ENCODE assay signal across 7 mouse cellular contexts in genomic region chr6:35253474-35253873, GRCm38 (mm10). TPM values are rescaled to one million over a fixed set of nuclear protein-coding genes. Genes with fewer than 3 reads are reported as not detected.
DNase-seq lines count a peak whose midpoint lies in the region; ATAC-seq and TF ChIP-seq lines count a peak whose summit lies in the region.

No protein-coding gene starts in this region.

- peak overlapping the region; percentile 59 for H3K4me3 ChIP-seq in C2C12 (ENCODE audit: insufficient read depth, poor library complexity, severe bottlenecking)
- peak overlapping the region; percentile 83 to 93 for H3K4me3 ChIP-seq in ES-E14 (ENCODE audit: insufficient read depth in 1 of 2, low read depth in 1 of 2, low read length in 2 of 2, poor library complexity in 1 of 2, severe bottlenecking in 1 of 2)
- peak overlapping the region; percentile 77 for H3K4me3 ChIP-seq in forebrain, postnatal 0 days (ENCODE audit: low read depth, low read length)
- peak overlapping the region; percentile 79 for H3K4me3 ChIP-seq in liver, embryonic 13.5 days (replicated peaks)

- H3K4me2 ChIP-seq in forebrain, postnatal 0 days (ENCODE audit: low read depth), result peak overlapping the region; percentile 57
- H3K4me2 ChIP-seq in liver, embryonic 13.5 days, result peak overlapping the region; percentile 81

- H3ac ChIP-seq in C2C12 (ENCODE audit: control insufficient read depth, insufficient read length, low read depth), result no peak overlapping the region

- H3K36me3 ChIP-seq in C2C12 (ENCODE audit: control insufficient read depth, insufficient read depth) (no peaks in the 10 kb centered on the region), ES-E14 (ENCODE audit: control insufficient read depth, insufficient read depth, low read length, poor library complexity, severe bottlenecking) (no peaks in the 10 kb centered on the region; the same call in 1 of the 2 replicates)
- no peaks in the 10 kb centered on the region for H3K36me3 ChIP-seq in forebrain, postnatal 0 days (ENCODE audit: insufficient read depth)
- H3K36me3 ChIP-seq in liver, embryonic 13.5 days, result no peaks in the 10 kb centered on the region; the same call in 1 of the 2 replicates

- H3K9ac ChIP-seq in ES-E14 (ENCODE audit: insufficient read depth, low read depth, low read length, poor library complexity, severe bottlenecking), result no peak overlapping the region; the same call in 1 of the 2 replicates
- no peak overlapping the region; the same call in 1 of the 2 replicates for H3K9ac ChIP-seq in forebrain, postnatal 0 days
- H3K9ac ChIP-seq in liver, embryonic 13.5 days, result peak overlapping the region; percentile 95

- H3K9me3 ChIP-seq in ES-E14 (ENCODE audit: control insufficient read depth, insufficient read depth, low read depth, low read length), result no peaks in the 10 kb centered on the region
- no peaks in the 10 kb centered on the region for H3K9me3 ChIP-seq in forebrain, postnatal 0 days (ENCODE audit: low read length)
- H3K9me3 ChIP-seq in liver, embryonic 13.5 days (replicated peaks), result no peaks in the 10 kb centered on the region

- H3K79me2 ChIP-seq in C2C12 (ENCODE audit: control insufficient read depth, insufficient read depth), result peaks cover 44% of the 10 kb centered on the region

- 38% methylated on average over 5 of the region's 5 CpGs for WGBS in forebrain, postnatal 0 days
- WGBS in liver, embryonic 13.5 days (ENCODE audit: insufficient replicate concordance), result 33% methylated on average over 5 of the region's 5 CpGs

- peaks cover 5 to 21% of the 10 kb centered on the region in 2 experiments for H3K4me1 ChIP-seq in ES-E14 (ENCODE audit: control insufficient read depth in 2 of 2, insufficient read depth in 2 of 2, low read length in 2 of 2, poor library complexity in 1 of 2)
- H3K4me1 ChIP-seq in forebrain, postnatal 0 days (ENCODE audit: insufficient read depth), result peaks cover 10% of the 10 kb centered on the region
- H3K4me1 ChIP-seq in liver, embryonic 13.5 days (replicated peaks), result peaks cover 61% of the 10 kb centered on the region

- H3K27ac ChIP-seq in ES-E14 (ENCODE audit: insufficient read depth, low read depth, low read length, poor library complexity, severe bottlenecking), result no peak overlapping the region
- no peak overlapping the region for H3K27ac ChIP-seq in forebrain, postnatal 0 days (ENCODE audit: low read depth, low read length)
- peak overlapping the region; percentile 99 for H3K27ac ChIP-seq in liver, embryonic 13.5 days

- DNase-seq in ES-E14 (ENCODE audit: low read depth, low spot score), result no peak
- DNase-seq in forebrain, postnatal 0 days, result no peak
- DNase-seq in liver, embryonic 13.5 days, result no peak
- no peak for DNase-seq in adrenal gland, adult 2 months
- no peak for DNase-seq in layer of hippocampus, adult 9-10 months (ENCODE audit: low spot score)

- ATAC-seq in forebrain, postnatal 0 days, result no peak
- ATAC-seq in liver, embryonic 13.5 days (ENCODE audit: low read depth), result no peak
- ATAC-seq in activated CD4-positive, CD25-positive, alpha-beta regulatory T cell, adult 4 months, result no peak

- H3K27me3 ChIP-seq in C2C12 (ENCODE audit: control insufficient read depth, insufficient read depth, insufficient read length), result no peaks in the 10 kb centered on the region
- no peaks in the 10 kb centered on the region for H3K27me3 ChIP-seq in forebrain, postnatal 0 days (ENCODE audit: insufficient read depth, low read length)
- H3K27me3 ChIP-seq in liver, embryonic 13.5 days, result no peaks in the 10 kb centered on the region

- in situ Hi-C loops in ES-E14 (cut with MboI; ENCODE audit: low sequenced_read_pairs in 2 of 2, unreplicated experiment in 2 of 2), result no loop called here

- peaks cover 27% of the 10 kb centered on the region for H3K79me3 ChIP-seq in C2C12 (ENCODE audit: low read depth)

- TF ChIP-seq CTCF in C2C12 (IDR thresholded peaks at IDR 0.05; ENCODE audit: control insufficient read depth, insufficient read depth, insufficient read length), result no peak
- no peak for TF ChIP-seq CTCF in forebrain, postnatal 0 days (IDR thresholded peaks at IDR 0.05; ENCODE audit: low read depth)

TF ChIP-seq in C2C12, 6 proteins besides CTCF, POLR2A, EP300 and RAD21:
- TF ChIP-seq FOSL1 (IDR thresholded peaks at IDR 0.05; ENCODE audit: insufficient read depth, low read length, poor library complexity, severe bottlenecking) (no peak), MAX (IDR thresholded peaks at IDR 0.05) (no peak), USF1 (IDR thresholded peaks at IDR 0.05; ENCODE audit: low read depth) (no peak), MYOD1 (IDR thresholded peaks at IDR 0.05; ENCODE audit: control insufficient read depth, insufficient read length, low read depth) (no peak), CEBPB (IDR thresholded peaks at IDR 0.05; ENCODE audit: low read depth) (no peak), MYOG (IDR thresholded peaks at IDR 0.05; ENCODE audit: control insufficient read depth, extremely low read depth, insufficient read length) (no peak)
TF ChIP-seq in C2C12: peak in this region for 0.

TF ChIP-seq in ES-E14, 5 proteins besides CTCF, POLR2A, EP300 and RAD21:
- TF ChIP-seq ZC3H11A (IDR thresholded peaks at IDR 0.05; ENCODE audit: borderline replicate concordance, low read depth, low read length), result no peak

RNA-seq across cellular contexts. Expression of gene Slc13a4, which starts 54.5 kb away (rescaled TPM):
- polyA plus RNA-seq in C2C12 (2012; fragmentation: generic; extraction: Trizol), result 0.07 TPM
- total RNA-seq in ES-E14 (2012; rRNA removed), result 1.5 and 1.7 TPM in 2 replicates
- total RNA-seq in forebrain, postnatal 0 days (2014; rRNA removed), result 11.2 and 17.8 TPM in 2 replicates
- 13.3 and 14.3 TPM in 2 replicates for polyA plus RNA-seq in forebrain, postnatal 0 days (2015; fragmentation: Nextera tagmentation; extraction: Ambion mirVana)
- polyA plus RNA-seq in liver, embryonic 13.5 days (2015; fragmentation: Nextera tagmentation; extraction: Ambion mirVana), result 0.10 TPM in 2 replicates
- total RNA-seq in adrenal gland, adult 2 months (2021), result under 1 TPM; 0.35 to 0.45 TPM
- 0.76 and 1.4 TPM in 2 replicates for polyA plus RNA-seq in adrenal gland, adult 2 months (2012; rRNA removed)
- polyA plus RNA-seq in activated CD4-positive, CD25-positive, alpha-beta regulatory T cell, adult 4 months (2017; shearing (Covaris generic)), result under 1 TPM in 1 of 2 experiments, not detected in 1; 0.25 TPM
